Mouse (Mus musculus) midbrain, embryonic 14.5 days (tissue): Measurements from ENCODE around the gene Pcare. TPM values are rescaled to one million over a fixed set of nuclear protein-coding genes. Genes with fewer than 3 reads are reported as not detected.
"Not testable (repeated sequence)": the region's sequence is repeated elsewhere in the genome, so short reads cannot be mapped to it uniquely, and the experiment has no call there.

Experiments
- ATAC-seq: fragments of 200-750 bp; cut with Nextera tagmentation; 2 replicates; pipeline ENCODE4 v1.8.0; 2017; ENCODE audit warnings: moderate number of reproducible peaks, moderate library complexity; ENCODE audit not compliant: low FRiP score, low TSS enrichment
- DNase-seq: peaks from one replicate; pipeline ENCODE4 v3.0.0-alpha.2; 2015
- H3K27ac ChIP-seq: fragments of 300-500 bp; sonication (generic); replicated peaks from 2 replicates; pipeline ENCODE4 v1.5.1; 2014; ENCODE audit warnings: mild to moderate bottlenecking, low read depth, low read length, moderate library complexity
- H3K27me3 ChIP-seq: fragments of 300-500 bp; sonication (generic); 2 replicates; pipeline ENCODE4 v1.6.1; 2014; ENCODE audit warnings: low read length, control low read depth, mixed read lengths; ENCODE audit not compliant: control insufficient read depth, insufficient read depth
- H3K36me3 ChIP-seq: fragments of 300-500 bp; sonication (generic); 2 replicates; pipeline ENCODE4 v1.6.1; 2014; ENCODE audit warnings: low read length, control low read depth; ENCODE audit not compliant: control insufficient read depth, insufficient read depth
- H3K4me1 ChIP-seq: fragments of 300-500 bp; sonication (generic); 2 replicates; pipeline ENCODE4 v1.6.1; 2014; ENCODE audit warnings: mild to moderate bottlenecking, antibody characterized with exemption, low read length, control low read depth; ENCODE audit not compliant: control insufficient read depth, insufficient read depth
- H3K4me2 ChIP-seq: fragments of 300-500 bp; sonication (generic); 2 replicates; pipeline ENCODE4 v1.6.1; 2014; ENCODE audit warnings: mild to moderate bottlenecking, low read length, moderate library complexity
- H3K4me3 ChIP-seq: fragments of 300-500 bp; sonication (generic); replicated peaks from 2 replicates; pipeline ENCODE4 v1.5.1; 2014; ENCODE audit warnings: low read depth, low read length
- H3K9ac ChIP-seq: fragments of 300-500 bp; sonication (generic); replicated peaks from 2 replicates; pipeline ENCODE4 v1.6.1; 2014; ENCODE audit warnings: mild to moderate bottlenecking, low read length, moderate library complexity
- H3K9me3 ChIP-seq: fragments of 300-500 bp; sonication (generic); 2 replicates; pipeline ENCODE4 v1.6.1; 2016; ENCODE audit warnings: low read length, control low read depth, mixed read lengths; ENCODE audit not compliant: control insufficient read depth
- WGBS: fragments of 180-500 bp; shearing (Covaris S2); extraction: QIAGEN DNeasy Blood & Tissue Kit; methylation state at CpG from one replicate; pipeline ENCODE4 v1.1.7; 2014; 5-methylcytosine and 5-hydroxymethylcytosine counted together
- polyA plus RNA-seq: library from polyadenylated mRNA; unstranded; fragments of >200 nt; fragmentation: Nextera tagmentation; extraction: Ambion mirVana; gene quantifications from 2 replicates; pipeline ENCODE4 v1.2.1, GENCODE M21; 2014

Pcare gene
- polyA plus RNA-seq, 1 experiment from 2014 or later = not detected

- H3K4me2 ChIP-seq = no peak overlapping the region
- DNase-seq (no peak), ATAC-seq (no peak)
- H3K4me1 ChIP-seq = peaks cover 20% of the 10 kb centered on the region
- no peak overlapping the region for H3K4me3 ChIP-seq
- H3K36me3 ChIP-seq = no peaks in the 10 kb centered on the region
- 94% methylated on average over 4 of the region's 4 CpGs for WGBS
- no peak overlapping the region for H3K27ac ChIP-seq
- H3K9ac ChIP-seq = no peak overlapping the region
- H3K27me3 ChIP-seq = no peaks in the 10 kb centered on the region
- 0 out of 2 replicates have a peak, but pooled peaks cover 5% of the 10 kb centered on the region for H3K9me3 ChIP-seq
Observed at GRCm38 (mm10) chr17:71780945-71781344, 28.3 kb upstream of the Pcare start.

GRCm38 (mm10) chr17:71780490-71780889 lies 27.8 kb upstream of the Pcare start:
- Histone ChIP-seq H3K9me3 (0 out of 2 replicates have a peak, but pooled peaks cover 5% of the 10 kb centered on the region), H3K4me3 (no peak overlapping the region), H3K4me1 (peaks cover 18% of the 10 kb centered on the region), H3K27me3 (no peaks in the 10 kb centered on the region), H3K9ac (no peak overlapping the region), H3K36me3 (no peaks in the 10 kb centered on the region), H3K4me2 (no peak overlapping the region), H3K27ac (no peak overlapping the region)
- DNase-seq (no peak), ATAC-seq (no peak)
- WGBS = 92% methylated on average over 2 of the region's 2 CpGs

- ATAC-seq (no peak), DNase-seq (no peak)
- H3K9ac ChIP-seq = no peak overlapping the region
- no peak overlapping the region for H3K27ac ChIP-seq
- 83% methylated on average over 3 of the region's 3 CpGs for WGBS
- H3K4me1 ChIP-seq = peaks cover 10% of the 10 kb centered on the region
- no peak overlapping the region for H3K4me2 ChIP-seq
- no peaks in the 10 kb centered on the region for H3K36me3 ChIP-seq
- H3K9me3 ChIP-seq = 0 out of 2 replicates have a peak, but pooled peaks cover 5% of the 10 kb centered on the region
- no peaks in the 10 kb centered on the region for H3K27me3 ChIP-seq
- no peak overlapping the region for H3K4me3 ChIP-seq
Observed at GRCm38 (mm10) chr17:71778696-71779095, 26.0 kb upstream of the Pcare start.

GRCm38 (mm10) chr17:71775279-71775678 lies 22.6 kb upstream of the Pcare start:
- ATAC-seq (no peak), DNase-seq (no peak)
- H3K9ac ChIP-seq = no peak overlapping the region
- H3K27ac ChIP-seq = no peak overlapping the region
- H3K4me1 ChIP-seq = no peaks in the 10 kb centered on the region
- 0 out of 2 replicates have a peak, but pooled peaks cover 5% of the 10 kb centered on the region for H3K9me3 ChIP-seq
- WGBS = 75% methylated on average over 4 of the region's 4 CpGs
- no peaks in the 10 kb centered on the region for H3K36me3 ChIP-seq
- H3K4me3 ChIP-seq = no peak overlapping the region
- H3K4me2 ChIP-seq = no peak overlapping the region
- no peaks in the 10 kb centered on the region for H3K27me3 ChIP-seq

GRCm38 (mm10) chr17:71774173-71774572 lies 21.5 kb upstream of the Pcare start:
- H3K27ac ChIP-seq = no peak overlapping the region

GRCm38 (mm10) chr17:71770696-71771095 lies 18.0 kb upstream of the Pcare start:
- H3K4me3 ChIP-seq = no peak overlapping the region
- no peak overlapping the region for H3K9ac ChIP-seq
- 94% methylated on average over 3 of the region's 3 CpGs for WGBS
- H3K36me3 ChIP-seq = no peaks in the 10 kb centered on the region
- no peaks in the 10 kb centered on the region for H3K9me3 ChIP-seq
- H3K27ac ChIP-seq = no peak overlapping the region
- no peak overlapping the region for H3K4me2 ChIP-seq
- DNase-seq (no peak), ATAC-seq (no peak)
- no peaks in the 10 kb centered on the region for H3K27me3 ChIP-seq
- peaks cover 4% of the 10 kb centered on the region; the same call in 1 of the 2 replicates for H3K4me1 ChIP-seq

More at GRCm38 (mm10) chr17:71774173-71774572, 21.5 kb upstream of the Pcare start:
- Histone ChIP-seq H3K36me3 (no peaks in the 10 kb centered on the region), H3K4me3 (no peak overlapping the region), H3K9me3 (0 out of 2 replicates have a peak, but pooled peaks cover 5% of the 10 kb centered on the region), H3K4me2 (no peak overlapping the region), H3K27me3 (no peaks in the 10 kb centered on the region), H3K4me1 (peaks cover 4% of the 10 kb centered on the region; the same call in 1 of the 2 replicates), H3K9ac (no peak overlapping the region)
- ATAC-seq = no peak
- WGBS = 74% methylated on average over 4 of the region's 4 CpGs
- DNase-seq = no peak

- H3K4me1 ChIP-seq = peaks cover 4% of the 10 kb centered on the region; the same call in 1 of the 2 replicates
- H3K9ac ChIP-seq = no peak overlapping the region
- ATAC-seq (no peak), DNase-seq (peak; percentile 53)
- no peaks in the 10 kb centered on the region for H3K27me3 ChIP-seq
- no peaks in the 10 kb centered on the region for H3K9me3 ChIP-seq
- H3K36me3 ChIP-seq = no peaks in the 10 kb centered on the region
- no peak overlapping the region for H3K4me3 ChIP-seq
- H3K27ac ChIP-seq = no peak overlapping the region
- WGBS = 8% methylated on average over 6 of the region's 6 CpGs
- H3K4me2 ChIP-seq = no peak overlapping the region
Observed at GRCm38 (mm10) chr17:71769564-71769963, 16.9 kb upstream of the Pcare start.

- not testable (repeated sequence) for H3K4me1 ChIP-seq, H3K27me3 ChIP-seq, H3K9me3 ChIP-seq, H3K9ac ChIP-seq, ATAC-seq, H3K4me3 ChIP-seq, H3K4me2 ChIP-seq, DNase-seq, H3K36me3 ChIP-seq, H3K27ac ChIP-seq
- WGBS = 77% methylated on average over 1 of the region's 1 CpGs
Observed at GRCm38 (mm10) chr17:71768173-71768572, 15.5 kb upstream of the Pcare start, which contains the start of gene Clip4. Gene Clip4, plus strand, starts transcription at chr17:71768473.

GRCm38 (mm10) chr17:71760536-71760935 lies 7.8 kb upstream of the Pcare start:
- H3K9ac ChIP-seq = no peak overlapping the region
- H3K27ac ChIP-seq = no peak overlapping the region
- no peak overlapping the region for H3K4me3 ChIP-seq
- no peak for ATAC-seq
- WGBS = 80% methylated on average over 7 of the region's 7 CpGs
- DNase-seq = no peak
- no peaks in the 10 kb centered on the region for H3K27me3 ChIP-seq
- H3K9me3 ChIP-seq = no peaks in the 10 kb centered on the region
- no peak overlapping the region for H3K4me2 ChIP-seq
- no peaks in the 10 kb centered on the region for H3K36me3 ChIP-seq
- no peaks in the 10 kb centered on the region for H3K4me1 ChIP-seq
